Mouse (Mus musculus) cerebellum, adult 9-10 months (tissue): Measurements from ENCODE around the gene Schip1.

Source experiments
- DNase-seq: peaks from one replicate; pipeline ENCODE4 v3.0.0; 2022

The Schip1 gene

DNA sequence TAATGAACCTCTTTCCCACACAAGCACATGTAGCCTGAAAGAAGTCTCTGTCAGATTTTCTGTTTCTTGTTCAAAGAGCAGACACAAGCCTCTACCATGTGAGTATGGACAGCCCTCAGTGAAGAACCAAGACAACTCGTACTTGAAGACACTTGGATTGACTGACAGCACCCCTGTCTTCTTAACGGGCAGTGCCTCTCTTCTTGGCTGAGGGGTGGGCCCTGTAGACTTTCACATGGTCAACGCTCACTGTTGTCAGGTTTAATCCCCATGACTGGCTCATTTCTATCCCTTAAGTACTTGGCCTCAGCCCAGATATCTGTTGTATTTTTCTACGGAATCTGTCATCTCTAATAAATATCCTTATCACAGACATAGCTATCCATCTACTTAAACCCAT lies 565.7 kb downstream of the Schip1 start:
- peak; percentile 16 for DNase-seq

DNA sequence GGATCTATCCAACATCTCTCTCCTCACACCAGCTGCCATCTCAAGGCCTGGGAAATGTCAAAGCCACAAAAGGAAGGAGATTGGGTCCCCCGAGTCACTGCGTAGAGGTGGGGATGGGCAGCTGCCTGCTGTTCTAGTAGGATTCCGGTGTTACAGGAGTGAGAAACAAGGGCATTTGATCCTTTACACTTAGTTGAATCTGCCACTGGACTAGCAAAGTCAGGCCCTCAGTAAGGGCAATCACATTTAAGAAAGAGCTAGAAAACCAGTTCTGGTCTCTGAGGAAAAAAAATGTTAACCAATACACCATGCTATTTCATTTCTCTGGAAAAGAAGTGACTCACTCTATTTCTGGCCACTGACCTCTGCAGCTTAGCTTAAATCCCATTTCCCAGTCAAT lies 566.2 kb downstream of the Schip1 start:
- peak; percentile 4 for DNase-seq

DNA sequence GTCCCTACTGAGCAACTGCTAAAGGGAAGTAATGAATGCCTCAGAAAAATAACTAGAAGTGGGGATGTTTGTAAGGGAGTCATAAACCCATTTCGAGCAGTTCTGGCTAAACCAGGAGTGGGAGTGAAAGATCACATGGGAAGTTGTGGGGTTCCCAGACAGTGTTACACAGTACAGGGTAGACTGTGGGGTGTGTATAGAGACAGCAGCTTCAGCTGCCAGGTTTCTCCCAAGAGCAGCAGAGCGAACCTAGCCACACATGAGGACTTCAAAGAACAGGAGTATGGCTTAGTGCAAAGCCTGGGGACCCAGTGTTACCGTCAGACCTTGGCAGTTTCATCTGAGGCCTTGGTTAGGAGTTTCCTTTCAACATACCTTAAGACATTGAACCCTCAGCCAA lies 568.1 kb downstream of the Schip1 start:
- DNase-seq: no peak

DNA sequence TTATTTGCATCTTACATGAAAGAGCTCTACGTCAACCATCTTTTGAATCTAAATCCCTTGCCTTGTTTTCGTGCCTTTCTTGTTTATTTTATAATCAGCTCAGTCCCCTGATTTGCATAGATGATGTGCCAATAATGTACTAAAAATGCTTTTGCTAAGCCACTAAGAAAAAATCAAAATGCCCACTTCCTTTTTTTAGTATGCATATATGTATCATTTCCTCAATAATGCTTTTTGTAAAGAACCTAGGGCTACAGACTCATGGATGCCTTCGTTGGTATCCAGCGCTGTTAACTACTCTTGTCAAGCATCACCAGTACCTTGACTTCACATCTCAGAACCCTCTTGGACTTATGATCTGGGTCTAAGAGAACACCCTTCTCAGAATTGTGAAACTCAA lies 569.0 kb downstream of the Schip1 start:
- DNase-seq: no peak

DNA sequence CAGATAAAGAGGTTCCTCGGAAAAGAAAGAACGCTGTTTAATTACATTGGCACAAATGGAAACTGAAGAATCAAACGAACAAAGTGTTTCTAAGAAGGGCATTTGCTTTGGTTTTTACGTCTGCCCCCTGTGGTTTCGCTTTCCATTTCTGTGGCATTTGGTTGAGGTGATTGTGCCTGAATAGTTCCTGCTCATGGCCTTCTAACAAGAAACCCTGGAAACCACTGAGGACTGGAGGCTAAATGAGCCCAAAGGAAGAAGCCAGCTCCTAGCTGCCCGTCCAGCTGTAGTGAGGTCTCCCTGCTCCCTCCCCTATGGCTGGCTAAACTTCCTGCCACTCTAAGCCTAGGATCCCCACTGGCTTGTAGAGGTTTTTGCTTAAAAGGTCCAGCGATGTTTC lies 573.4 kb downstream of the Schip1 start:
- DNase-seq: no peak

DNA sequence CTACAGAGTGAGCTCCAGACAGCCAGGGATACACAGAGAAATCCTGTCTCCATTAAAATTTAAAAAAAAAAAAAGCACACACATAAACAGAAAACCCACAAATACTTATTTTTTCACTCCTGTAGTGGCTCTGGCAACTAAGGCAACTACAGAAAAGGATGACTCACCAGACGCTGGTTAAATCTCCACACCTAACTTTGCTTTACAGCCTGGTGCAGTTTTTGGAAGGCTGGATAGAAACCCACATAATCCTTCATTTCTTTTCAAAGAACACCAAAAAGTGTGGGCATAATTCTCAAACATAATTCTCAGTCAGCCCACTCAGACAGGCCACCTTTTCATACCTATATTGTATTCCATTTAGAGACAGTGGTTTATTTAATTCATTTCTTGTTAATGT lies 574.1 kb downstream of the Schip1 start:
- no peak for DNase-seq

DNA sequence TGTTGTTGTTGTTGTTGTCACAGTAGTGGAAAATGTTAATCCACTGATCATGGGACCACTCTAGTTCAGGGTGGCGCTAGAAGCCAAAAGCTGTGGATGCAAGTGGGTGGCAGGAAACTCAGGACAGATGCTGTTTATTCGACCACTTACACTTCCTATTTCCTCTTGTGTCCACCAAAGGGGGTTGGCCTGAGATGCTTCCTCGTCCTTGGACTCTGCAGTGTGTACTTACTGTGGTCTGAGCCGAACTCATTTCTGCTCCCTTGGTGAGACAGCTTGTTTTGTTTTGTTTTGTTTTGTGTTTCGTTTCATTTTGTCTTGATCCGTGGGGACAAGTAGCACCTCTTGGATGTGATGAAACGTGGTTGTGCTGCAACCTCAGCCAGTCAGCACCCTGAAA lies 578.3 kb downstream of the Schip1 start:
- no peak for DNase-seq

DNA sequence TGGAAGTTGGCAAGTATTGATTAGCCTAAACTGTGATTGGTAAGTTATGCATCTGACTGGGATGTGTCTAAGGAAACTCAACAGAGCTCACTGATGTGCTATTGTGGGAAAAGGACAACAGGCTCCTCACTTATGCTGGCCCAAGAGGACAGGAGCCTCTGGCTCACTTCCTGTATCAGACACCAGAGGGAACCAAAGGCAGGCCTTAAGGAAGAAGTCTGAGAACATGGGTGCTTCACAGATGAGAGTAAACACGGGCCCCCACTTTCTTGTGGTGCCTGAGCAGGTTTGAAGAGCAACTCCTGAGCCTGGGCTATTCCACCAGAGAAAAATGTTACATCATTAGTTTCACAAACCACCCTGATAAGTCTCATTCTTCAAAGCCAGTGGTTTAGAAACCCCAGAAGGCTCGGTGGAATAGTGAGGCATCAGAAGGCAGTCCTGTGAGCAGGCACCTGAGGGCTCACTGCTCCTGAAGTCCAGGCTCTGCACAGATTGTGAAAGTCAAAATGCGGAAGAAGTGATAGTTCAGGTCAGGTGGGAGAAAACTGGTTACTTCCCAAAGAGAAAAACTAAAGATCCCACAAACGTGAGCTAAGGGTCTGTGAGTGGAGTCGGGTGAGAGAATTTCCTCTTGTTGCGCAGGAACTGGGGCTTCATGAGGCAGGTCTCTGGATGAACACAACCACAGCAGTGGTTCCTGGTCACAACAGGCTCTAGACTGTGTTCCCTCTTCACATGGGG lies 582.0 kb downstream of the Schip1 start:
- DNase-seq: no peak

DNA sequence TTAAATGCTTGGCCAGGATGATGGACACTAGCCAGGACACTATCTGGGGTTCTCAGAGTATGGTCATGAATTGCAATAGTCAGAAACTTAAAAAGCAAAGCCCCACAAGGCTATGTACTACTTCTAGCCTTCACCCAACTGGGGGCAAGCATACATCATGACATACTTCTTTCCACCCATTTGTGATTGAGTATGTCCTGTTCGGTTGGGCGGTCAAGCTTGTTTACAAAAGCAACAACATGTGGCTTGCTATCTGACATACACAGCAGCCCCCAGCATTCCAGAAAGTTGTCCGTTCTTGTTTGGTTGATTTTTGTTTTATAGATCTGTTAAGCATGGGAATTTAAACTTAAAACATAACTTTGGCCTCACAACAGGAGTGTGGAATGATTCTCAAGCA lies 582.7 kb downstream of the Schip1 start:
- no peak for DNase-seq

DNA sequence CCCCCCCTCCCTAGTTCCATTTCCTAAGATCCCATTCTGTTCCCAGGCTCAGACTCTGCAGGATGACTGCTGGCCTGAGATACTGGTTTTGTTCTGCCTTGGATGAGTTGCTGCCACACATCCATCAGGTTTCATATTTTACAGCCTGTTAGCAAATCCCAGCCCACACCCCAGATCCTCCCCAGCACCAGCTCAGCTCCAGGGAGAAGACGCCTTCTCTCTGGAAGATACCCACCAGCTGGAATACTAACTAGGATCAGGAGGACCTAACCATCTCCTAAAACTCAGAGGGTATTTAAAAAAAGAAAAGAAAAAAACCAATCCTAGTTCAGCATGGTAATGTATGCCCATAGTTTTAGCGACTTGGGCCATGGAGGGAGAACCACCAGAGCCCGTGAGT lies 585.6 kb downstream of the Schip1 start:
- no peak for DNase-seq

DNA sequence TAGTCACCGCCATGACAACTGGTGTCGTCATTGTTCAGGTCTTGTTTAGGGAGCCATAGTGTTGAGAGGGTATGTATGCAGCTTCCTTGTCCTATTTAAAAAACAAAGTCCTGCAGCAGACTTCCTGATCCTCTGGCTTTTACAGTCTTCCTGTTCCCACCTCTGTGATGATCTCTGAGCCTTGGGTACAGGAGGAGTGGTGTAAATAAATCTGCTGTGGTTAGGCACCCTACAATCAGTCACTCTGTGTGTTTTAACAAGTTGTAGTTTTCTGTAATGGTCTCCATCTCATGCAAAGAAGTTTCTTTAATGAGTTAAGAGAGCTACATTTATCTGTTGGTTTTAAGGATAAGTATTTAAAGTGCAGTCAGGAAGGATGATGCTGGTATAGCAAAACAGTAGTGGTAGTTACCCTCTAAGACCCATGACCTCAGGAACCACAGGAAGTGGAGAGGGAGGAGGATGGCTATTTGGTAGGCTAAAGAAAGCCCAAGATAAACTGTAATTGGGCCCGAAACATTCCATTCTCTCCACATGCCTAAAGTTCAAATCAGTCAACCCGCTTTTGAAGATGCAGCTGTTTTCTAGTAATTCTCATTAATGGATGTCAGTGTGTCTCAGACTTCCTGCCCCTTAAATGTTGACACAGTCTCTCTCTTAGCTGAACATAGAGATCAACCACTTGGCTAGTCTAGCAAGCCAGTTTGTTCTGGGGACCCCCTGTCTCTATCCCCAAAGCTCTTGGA lies 592.2 kb downstream of the Schip1 start:
- no peak for DNase-seq

DNA sequence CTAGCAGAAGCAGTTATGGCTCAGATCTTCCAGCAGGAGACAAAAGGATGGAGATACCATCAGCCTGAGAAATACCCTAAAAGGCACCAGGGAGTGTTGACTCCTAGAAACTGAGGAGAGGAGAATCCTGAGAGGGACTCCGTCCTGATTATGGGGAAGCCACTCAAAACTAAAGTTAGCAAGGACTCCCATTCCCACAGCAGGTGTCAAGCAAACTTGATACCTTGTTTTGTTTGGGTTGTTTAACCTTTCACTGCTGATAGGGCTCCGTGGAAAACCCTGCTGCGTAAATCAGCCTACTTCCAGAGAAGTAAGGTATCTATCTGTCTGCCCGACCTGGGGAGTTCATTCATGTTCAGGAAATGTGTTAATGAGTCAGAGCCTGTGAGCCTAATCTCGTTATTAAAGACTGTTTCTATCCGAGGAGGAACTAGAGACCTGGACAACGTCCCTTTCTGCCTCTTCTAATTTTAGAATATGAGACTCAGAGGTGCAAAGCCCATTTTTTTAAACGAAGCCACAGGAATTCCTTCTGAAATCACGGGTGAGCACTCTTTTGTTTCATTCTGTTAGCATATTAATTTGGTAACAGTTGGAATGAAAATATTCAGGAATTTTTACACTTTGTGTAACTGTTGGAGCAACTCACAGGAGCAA lies 593.1 kb downstream of the Schip1 start:
- DNase-seq: no peak

DNA sequence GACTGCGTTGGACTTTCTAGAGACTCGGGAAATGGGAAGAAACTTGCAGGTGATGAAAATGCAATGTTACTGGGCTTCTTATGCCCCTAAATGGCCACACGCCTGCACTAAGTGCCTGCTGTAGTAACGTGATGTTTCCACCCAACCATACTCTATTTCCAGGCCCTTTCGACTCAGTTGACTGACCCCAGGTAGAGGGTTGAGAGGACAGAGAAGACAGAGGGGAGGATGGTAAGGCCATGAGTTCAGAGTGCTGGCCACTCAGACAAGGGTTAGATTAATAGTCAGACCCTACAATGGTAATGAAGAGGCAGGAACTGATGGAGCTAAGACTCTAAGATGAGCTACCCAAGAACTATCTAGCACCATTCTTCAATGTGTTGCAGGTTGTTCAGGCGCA lies 595.4 kb downstream of the Schip1 start:
- no peak for DNase-seq

DNA sequence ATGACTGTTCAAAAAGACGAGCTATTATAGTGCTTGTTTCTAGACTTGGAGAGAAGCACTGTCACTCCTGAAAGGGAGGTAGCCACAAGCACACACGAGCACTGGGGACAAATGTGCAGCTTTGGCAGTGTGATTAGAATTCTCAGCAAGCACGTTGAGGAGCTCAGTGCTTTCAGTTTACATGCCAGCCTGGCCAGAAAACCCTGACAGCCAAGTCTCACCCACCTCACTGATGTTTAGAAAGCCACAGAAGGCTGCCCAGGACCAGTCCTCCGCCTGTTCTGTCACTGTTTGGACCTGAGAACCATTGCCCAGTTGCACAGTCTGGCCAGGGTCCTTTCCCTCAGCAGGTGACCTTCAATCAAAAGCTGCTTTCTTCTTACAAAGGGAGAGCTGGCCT lies 595.9 kb downstream of the Schip1 start:
- DNase-seq: no peak

DNA sequence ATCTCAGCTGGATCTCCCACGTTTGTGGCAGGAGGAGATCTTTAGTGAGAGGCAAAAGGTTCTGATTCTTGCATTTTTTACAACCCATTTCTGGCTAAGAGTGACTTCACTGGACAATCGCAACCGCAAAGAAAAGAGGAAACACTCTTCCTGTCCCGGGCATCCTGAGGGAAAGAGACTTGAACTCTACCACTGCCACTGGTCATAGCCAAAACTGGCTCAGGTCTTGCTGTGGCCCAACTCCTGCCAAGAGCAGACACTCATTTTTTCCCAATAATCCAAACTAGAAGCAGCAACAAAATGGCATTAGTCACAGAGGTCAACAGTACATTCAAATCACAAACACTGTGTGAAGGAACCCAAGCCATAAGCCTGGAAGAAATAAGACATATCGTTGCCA lies 597.8 kb downstream of the Schip1 start:
- no peak for DNase-seq

DNA sequence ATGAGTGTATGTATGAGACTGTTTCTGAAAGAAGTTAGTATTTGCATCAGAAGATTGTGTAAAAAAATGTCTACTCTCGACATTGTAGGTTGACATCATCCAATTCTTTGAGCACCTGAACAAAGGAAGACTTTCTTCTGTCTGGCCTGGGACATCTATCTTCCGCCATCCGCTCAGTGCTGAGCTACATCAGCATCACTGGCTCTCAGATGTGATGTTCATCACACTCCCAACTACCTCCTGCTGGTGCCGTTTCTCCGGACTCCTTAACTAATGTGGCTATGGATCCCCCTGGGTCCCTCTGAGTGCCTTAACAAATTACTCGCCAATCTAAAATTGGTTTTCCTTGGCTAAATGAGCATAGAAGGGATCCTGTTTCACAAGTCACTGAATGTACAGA lies 599.7 kb downstream of the Schip1 start:
- no peak for DNase-seq

DNA sequence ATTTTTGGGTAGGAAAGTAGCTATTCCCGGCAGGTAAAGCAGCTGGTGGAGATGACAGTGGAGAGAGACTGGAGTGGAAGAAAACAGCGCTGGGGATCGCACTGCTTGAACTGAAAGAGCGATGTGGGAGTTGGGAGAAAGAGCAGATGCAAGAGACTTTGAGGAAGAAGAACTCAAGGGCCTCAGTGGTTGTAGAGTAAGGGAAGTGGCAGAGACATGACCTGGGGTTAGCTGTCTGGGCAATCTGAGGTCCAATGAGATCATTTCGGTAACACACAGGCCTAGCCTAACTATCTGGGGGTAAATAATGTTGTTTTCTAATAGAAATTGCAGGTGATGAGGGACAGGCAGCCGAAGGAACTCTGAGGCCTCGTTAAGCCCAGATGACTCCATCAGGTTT lies 601.8 kb downstream of the Schip1 start:
- no peak for DNase-seq

DNA sequence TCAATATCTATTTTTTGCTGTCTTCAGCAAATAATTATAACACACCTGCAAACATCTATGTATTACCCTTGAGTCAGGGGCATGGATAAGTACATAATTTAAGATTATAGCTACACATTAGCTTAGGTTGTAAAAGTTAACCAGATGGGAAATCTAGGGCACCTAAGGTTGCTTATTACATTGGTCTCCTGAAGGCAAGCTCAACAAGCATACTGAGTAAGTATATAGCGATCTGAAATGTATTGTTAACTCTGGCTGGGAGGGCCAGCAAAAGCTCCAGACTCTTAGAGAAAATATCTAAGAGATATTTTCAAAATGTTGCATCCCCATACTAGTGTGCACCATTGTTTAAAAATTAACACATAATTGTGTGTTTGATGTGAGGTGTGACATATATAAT lies 603.2 kb downstream of the Schip1 start:
- DNase-seq: no peak

DNA sequence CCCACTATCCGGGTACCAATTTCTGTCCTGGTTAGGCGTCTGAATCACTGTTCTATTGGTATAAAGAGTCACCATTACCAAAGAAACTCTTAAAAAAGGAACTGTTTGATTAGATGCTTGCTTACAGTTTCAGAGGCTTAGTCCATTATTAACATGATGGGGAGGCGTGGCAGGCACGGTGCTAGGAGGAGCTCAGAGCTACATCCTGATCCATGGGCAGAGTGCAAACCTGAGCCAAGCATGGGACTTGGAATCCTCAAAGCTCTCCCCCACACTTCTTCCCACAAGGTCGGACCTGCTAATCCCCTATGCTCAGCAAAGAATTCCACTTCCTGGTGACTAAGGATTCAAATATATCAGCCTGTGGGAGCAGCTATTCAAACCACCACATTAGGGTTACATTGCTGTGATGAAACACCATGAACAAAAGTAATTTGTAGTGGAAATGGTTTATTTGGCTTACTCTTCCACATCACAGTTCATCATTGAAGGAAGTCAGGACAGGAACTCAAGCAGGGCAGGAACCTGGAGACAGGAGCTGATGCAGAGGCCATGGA lies 604.9 kb downstream of the Schip1 start:
- DNase-seq: no peak

DNA sequence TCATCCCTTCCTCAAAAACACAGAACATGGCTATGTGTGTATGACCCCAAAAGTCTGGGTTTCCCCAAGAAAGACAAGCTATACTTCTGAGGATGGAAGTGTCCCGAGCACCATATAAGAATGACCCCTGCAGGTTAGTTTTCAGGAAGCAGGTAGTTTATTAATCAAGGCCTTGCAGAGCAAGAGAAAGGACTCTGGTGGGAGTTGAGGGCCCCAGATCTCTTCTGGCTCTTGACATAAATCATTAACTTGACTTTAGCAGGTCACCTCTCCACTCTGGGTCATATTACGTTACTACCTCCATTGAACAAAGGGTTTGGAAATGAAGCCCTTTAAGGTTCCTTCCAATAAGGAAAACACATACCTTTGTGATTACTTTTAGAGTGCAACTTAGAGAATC lies 610.1 kb downstream of the Schip1 start:
- DNase-seq: no peak

DNA sequence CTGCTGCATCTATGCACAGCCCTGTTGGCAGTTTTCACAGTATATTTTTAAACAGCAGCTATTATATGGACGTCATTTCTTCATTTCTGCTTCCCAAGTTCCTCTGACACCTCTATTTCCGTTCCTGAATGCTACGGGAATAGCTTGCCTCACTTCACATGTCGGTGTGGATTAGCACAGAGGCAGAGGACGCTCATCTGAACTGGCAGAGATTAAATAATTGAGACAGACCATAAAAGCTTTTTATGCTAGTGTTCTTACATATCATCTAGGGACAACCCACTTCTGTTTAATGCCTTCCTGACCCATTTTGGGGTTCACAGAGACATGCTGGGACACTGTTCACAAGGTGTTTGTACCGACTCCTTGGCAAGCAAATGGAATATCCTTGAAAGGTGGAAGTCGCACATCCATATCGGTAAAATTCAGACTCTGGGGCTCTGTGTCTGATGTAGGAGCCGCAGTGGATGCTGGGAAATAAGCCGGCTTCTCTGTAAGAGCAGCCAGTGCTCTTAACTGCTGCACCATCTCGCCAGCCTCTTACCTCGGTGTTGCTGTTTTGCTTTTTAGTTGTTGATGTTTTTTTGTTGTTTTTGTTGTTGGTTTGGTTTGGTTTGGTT lies 610.7 kb downstream of the Schip1 start:
- no peak for DNase-seq
